Mouse (Mus musculus): Measurements from ENCODE around the gene Tspan9. TPM values are rescaled to one million over a fixed set of nuclear protein-coding genes. Genes with fewer than 3 reads are reported as not detected.

Tspan9 gene
- total RNA-seq, 2 experiments from 2014 or later: 34.7 to 39.3 TPM

DNA sequence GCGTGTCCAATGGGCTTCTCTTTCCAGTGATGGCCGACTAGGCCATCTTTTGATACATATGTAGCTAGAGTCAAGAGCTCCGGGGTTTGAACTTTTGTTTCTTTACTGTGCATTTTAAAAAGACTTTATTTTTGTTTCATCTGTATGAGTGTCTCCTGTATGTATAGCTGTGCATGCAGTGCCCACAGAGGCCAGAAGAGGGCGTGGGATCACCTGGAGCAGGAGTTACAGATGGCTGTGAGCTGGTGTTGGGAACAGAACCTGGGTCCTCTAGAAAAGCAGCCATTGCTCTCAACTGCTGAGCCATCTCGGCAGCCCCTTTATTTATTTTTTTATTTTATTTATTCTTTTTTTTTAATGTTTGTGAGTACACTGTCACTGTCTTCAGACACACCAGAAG lies 146.5 kb downstream of the Tspan9 start:
- intact Hi-C loops (cut with DNase I): no loop called here
- no peak for DNase-seq

DNA sequence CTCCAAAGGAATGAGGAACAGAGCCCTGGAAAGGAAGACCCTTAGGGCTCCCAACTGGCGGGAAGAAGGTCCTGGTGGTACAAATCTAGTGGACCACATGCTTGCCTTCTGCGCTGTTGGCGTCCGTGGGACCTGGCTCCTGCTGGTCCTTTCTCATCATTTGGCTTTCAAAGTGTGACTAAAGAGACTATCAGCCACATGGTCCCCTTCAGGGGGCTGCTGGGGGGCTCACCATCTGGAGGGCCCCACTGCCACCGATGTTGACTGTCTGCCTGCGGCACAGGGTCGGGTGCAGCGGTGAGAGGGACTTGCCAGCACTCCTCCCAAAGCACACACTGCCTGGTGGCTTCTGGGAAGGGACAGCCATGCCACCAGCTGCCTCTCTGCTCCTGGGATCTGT lies 150.4 kb downstream of the Tspan9 start:
- no peak for DNase-seq
- intact Hi-C loops (cut with DNase I): loop anchor here (5.0 kb wide), 1 partner anchor 34 kb away; no protein-coding TSS in a partner anchor

DNA sequence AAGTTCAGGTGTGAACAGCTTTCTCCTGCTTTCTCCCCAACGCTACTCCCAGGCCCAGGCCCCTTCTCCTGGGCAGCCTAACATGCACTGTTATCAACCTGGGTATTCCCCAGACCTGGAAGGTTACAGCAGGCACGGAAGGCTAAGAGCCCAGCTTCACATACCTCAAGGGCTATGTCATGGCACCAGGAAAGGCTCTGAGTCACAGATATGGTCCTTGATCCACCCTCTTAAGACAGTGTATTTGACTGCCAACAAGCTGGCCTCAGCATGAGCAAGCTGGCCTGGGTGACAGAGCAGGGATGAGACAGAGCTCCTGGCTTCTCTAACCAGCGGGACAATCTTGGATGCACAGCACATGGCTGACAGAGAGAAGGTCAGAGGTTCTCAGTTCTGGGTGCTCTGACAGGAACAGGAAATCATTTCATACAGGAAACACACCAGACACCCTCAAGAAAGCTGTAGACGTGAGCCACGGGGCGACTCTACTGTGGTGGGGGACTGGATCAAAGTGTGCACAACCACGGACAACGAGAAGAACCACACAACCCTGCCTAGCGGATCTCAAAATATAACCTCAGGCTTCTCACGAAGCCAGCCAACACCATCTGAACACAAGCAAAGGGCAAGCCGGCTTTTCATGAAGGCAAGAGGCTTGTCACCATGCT lies 151.8 kb downstream of the Tspan9 start:
- peak in 1 of 2 experiments; percentile 28 for DNase-seq
- intact Hi-C loops (cut with DNase I): loop anchor here (5.0 kb wide), 1 partner anchor 36 kb away; no protein-coding TSS in a partner anchor

DNA sequence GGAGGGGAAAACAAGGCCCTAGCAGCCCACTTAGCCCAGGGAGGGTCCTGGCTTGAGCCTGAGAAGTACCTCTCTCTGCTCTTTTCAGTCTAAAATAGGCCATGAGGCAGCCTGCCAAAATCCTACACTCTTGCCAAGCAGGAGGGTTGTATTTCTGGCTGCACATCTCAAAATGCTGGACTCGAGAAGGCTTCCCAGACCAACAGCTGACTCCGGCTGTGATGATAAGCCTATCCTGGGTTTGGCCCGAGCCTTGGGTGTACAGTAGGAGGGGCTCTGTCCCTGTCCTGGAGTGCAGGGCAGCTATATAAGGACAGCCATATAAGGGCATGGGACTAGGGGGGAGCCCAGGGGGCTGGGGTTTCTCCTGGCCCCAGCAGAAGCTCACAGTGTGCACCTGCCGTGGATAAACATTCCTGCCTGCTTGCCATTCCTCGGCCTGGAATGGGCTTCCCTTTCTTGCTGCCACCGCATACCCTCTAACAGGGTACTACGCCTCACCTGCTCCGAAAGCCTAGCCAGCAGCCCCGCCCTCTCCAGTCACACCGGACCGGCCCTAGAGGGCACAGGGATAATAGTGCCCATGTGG lies 153.7 kb downstream of the Tspan9 start:
- intact Hi-C loops (cut with DNase I): loop anchor here (5.0 kb wide), 1 partner anchor 38 kb away; no protein-coding TSS in a partner anchor
- DNase-seq: peak; percentile 78 to 80

DNA sequence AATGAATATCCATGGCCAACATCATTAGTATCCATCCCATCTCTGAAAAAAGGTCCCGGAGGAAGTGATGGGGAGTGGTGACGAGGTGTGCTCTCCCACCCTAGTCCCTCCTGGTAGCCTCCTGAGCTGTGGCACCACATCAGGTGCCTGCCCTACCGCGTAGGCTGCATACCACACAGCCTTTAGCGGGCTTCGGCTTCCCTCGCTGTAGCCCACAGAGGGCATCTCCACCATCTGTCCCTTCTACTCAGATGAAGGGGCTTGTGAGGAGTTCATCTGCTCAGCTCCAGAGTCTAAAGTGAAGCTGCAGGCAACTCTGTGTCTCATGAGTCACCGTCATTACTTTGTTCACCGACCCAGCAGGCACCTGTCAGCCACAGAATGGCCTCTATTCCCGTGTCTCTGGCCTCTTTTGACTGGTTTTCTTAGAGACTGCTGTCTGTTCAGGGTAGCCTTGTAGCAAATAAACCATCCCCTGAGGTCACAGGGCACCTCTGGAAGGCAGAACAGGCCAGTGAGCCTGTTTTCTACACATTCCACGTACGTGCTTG lies 154.4 kb downstream of the Tspan9 start:
- DNase-seq: no peak
- intact Hi-C loops (cut with DNase I): no loop called here

DNA sequence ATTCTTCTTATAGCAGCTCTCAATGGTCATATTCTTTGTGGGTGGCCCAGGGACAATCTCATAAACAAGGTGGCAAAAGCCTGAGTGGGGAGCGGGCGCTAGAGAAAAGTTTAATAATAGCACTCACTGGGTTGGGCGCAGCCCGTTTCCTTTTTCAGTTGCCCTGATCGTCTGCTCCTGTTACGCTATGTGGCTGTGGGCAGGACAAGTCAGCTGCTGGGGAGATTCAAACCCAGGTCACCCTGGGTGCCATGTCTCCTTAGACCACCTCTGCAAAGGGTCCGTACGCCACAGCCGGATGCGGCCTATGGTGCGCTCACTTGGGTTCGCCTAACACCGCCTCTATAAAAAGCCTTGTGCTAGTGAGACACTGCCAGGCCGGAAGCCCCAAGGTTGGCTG lies 156.0 kb downstream of the Tspan9 start:
- intact Hi-C loops (cut with DNase I): no loop called here
- DNase-seq: no peak

DNA sequence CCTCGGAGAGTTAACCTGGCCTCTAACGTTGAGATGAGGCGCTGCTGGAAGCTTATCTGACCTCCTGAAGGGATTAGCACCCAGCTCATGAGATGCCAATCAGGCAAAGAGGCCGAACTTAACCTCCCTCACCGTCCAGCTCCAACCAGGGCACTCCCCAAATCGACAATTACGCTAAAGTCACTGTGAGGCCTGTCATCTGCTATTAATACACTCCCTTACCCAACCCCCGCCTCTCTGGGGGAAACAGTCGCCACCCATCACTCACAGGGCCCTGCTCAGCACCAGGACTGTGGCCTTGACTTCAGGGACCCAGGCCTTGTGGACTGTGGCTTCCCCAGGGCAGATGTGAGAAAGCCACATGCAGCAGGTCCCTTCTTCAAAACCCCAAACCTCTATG lies 157.0 kb downstream of the Tspan9 start:
- no peak for DNase-seq
- intact Hi-C loops (cut with DNase I): no loop called here

DNA sequence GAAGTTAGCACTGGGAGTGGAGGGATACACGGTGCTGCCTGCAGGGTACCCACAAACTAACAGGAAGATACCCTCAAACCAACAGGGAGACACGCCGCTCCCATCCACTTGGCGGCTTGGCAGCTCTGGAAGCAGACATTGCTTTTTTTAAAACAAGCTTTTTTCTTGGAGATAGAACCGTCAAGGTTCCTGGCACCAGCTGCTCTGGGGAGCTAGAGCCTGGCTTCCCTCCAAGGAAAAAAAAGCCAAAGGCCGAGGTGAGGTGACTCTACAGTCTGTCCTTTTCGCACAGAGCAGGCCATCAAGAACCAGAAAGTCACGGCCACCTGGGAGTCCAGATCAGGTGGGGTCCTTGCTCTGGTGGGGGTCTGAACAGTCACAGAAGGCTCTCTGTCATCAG lies 162.2 kb downstream of the Tspan9 start:
- DNase-seq: no peak
- intact Hi-C loops (cut with DNase I): no loop called here

DNA sequence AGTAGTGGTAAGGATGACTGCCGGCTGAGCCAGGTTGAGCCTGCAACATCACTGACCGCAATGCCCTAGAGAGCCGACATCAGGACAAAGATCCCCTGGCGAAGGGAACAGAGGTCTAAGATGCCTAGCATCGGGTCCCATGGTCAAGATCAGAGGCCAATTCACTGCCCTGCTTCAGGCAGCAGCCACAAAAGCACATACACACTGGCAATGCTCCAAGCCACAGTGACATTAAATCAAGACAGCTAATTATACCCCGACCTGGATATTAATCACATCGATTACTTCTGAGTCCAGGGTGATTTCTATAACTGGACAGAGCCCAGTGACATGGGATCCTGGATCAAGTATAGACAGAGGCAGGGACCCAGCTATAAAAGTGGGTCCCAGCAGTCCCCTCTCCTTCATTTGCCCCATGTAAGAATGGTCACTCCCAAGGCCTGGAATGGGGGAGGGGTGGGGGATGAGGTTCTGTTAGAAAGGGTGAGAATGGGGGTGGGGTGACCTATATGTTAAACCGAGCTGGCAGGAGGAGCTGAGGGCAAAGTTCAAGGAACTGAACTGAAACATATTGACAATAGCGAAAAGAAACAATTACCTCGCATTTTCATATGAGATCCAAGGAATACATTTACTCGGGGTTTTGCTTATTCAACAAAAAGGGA lies 162.9 kb downstream of the Tspan9 start:
- intact Hi-C loops (cut with DNase I): no loop called here
- no peak for DNase-seq

DNA sequence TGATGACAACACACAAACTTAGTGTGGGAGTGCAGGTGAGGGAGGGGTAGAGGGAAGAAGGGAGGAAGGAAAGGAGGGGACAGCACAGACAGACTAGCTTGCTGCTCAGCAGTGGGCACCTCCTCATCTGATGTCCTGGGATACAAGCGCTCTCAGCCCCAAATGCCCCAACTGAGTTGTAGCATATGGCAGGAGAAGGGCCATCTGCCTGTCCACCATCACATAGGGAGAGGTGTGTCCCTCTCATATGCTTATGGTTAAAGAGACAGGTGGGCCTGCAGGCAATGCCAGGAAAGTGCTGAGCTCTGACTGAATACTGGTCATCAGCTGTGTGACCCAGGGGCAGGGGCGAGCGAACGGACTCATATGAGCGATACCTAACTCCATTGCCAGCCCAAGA lies 163.6 kb downstream of the Tspan9 start:
- no peak for DNase-seq
- intact Hi-C loops (cut with DNase I): loop anchor here (5.0 kb wide), 1 partner anchor 32 kb away; no protein-coding TSS in a partner anchor

DNA sequence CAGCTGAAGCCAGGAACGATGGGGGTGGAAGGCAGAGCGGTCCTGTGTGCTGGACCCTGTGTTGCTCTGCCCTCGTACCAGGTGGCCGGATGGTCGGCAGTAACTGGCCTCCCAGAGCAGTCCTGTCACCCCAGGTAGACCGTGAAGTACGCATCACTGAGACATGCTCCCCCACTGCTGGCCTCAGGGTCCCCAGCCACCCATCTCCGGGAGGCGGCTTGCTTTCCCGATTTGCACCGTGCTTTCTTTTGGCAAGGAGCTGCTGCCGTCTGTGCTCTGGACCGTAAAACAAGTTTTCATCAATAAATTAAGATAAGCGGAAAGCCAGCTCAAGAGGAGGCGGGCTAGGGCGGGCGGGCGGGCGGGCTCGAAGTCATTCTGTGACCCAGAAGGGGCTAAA lies 164.5 kb downstream of the Tspan9 start:
- intact Hi-C loops (cut with DNase I): loop anchor here (5.0 kb wide), 1 partner anchor 33 kb away; no protein-coding TSS in a partner anchor
- no peak for DNase-seq

DNA sequence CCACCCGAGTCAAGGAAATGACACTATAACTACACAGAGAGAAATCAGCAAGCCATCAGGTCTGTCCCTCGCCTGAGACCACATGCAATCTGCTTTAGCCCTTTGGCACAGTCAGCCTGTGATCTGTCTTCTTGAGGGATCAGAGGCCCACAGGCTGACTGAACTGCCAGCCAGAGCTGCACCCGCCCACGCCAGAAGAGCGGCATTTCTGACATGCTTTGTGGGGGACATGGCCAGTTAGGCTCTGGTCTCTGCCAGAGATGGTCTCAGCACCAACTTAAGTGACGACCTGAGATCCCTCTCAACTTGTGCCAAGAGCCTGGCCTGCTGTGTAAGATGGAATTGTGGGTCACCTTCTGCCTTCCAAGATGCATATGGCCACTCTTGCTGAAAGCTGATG lies 166.7 kb downstream of the Tspan9 start:
- DNase-seq: no peak
- intact Hi-C loops (cut with DNase I): loop anchor here (5.0 kb wide), 1 partner anchor 36 kb away; no protein-coding TSS in a partner anchor

DNA sequence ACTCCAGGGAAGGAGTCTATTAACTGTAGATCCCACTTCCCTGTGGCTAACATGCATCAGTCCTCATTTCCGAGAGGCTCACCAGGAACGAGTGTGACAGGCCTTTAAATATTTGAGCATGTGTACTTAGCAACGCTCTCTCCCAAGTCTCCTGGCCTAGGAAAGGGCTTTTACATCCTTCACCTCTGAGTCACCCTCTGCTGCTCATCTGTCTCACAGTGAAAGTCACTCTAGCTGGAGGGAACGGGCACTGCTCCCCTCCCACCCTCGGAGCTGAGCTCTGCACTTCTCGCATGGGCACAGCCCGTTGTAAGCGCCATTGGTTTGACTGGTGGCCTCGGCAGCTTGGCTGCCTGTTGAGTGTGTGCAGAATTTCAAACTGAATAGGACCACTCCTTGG lies 169.4 kb downstream of the Tspan9 start:
- no peak for DNase-seq
- intact Hi-C loops (cut with DNase I): loop anchor here (5.0 kb wide), 1 partner anchor 53 kb away; no protein-coding TSS in a partner anchor

DNA sequence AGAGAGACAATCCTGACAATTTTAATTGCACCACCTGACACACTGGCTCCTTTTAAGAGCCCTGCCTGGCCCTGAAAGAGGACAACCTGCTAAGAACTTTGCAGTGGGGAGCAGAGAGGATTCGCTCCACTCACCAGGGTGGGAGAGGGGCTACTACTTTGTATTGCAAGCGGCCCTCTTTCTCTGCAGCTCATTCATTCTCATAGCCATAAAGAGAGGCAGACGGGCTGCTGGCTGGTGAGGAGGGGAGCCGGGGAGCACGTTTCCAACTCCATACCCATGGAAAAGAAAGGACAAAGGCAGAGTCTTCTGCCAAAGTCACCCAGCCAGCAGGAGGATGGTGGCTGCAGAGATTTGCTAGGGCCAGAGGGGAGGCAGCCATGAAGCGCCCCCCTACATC lies 169.8 kb downstream of the Tspan9 start:
- no peak for DNase-seq
- intact Hi-C loops (cut with DNase I): loop anchor here (5.0 kb wide), 1 partner anchor 54 kb away; no protein-coding TSS in a partner anchor

DNA sequence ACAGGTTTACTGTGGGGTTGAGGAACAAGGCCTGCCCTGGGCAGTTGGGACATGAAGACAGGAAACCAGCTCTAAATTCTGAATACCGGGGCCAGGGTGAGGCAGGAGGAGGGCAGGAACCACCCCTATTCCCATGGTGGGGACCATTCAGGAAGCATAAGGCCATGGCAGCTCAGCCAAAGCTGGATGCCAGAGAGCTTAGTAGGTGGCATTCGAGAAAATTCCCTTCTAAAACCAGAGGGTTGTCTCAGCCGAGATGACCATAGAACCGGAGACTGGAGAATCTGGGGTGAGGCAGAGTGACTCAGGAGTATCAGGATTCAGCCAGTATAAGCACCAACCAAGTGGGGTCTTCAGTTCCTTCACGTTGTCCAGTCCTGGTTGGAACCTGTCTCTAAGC lies 171.5 kb downstream of the Tspan9 start:
- intact Hi-C loops (cut with DNase I): loop anchor here (2.0 to 5.0 kb wide), 2 partner anchors 55 to 119 kb away; no protein-coding TSS in a partner anchor
- no peak for DNase-seq

DNA sequence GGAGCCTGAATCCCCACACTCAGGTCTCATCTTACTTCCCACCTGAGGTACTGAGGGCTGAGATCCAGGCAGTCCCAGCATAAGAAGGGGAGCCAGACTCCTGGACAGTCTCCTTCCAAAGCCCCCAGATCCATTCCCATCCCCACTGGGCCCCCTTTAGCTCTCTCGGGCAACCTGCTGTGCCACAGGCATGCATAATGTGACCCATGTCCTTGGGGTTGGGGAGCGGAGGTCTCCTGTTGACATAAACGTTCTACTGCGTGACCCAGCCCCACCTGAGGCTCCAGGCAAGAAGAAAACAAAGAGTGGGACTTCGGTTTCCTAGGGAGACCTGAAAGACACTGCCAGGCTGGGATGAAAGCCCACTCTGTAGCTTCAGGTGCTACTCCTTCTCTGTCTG lies 172.5 kb downstream of the Tspan9 start:
- DNase-seq: no peak

DNA sequence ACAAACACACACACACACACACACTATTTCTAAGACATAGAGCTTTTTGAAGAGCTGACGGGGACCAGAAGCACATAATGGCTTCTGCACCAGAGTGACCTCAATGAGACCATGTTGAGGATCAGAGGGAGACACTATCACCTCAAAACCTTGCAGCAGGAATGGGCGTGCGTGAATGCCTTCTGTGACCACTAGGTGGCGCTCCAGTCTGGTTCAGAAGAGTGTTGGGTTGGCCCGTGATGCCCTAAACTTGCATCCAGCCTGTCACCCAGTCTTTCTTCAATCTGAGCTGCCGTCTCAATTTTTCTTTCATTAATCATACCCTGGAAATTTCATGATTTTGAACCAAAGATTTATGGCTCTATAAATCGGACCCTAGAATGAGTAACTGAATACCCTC lies 173.3 kb downstream of the Tspan9 start:
- DNase-seq: peak; percentile 63 to 76
- intact Hi-C loops (cut with DNase I): loop anchor here (2.0 to 5.0 kb wide), 2 partner anchors 57 to 121 kb away; no protein-coding TSS in a partner anchor

More for the DNA sequence above, 172.5 kb downstream of the Tspan9 start:
- intact Hi-C loops (cut with DNase I): loop anchor here (2.0 to 5.0 kb wide), 2 partner anchors 56 to 120 kb away; no protein-coding TSS in a partner anchor

DNA sequence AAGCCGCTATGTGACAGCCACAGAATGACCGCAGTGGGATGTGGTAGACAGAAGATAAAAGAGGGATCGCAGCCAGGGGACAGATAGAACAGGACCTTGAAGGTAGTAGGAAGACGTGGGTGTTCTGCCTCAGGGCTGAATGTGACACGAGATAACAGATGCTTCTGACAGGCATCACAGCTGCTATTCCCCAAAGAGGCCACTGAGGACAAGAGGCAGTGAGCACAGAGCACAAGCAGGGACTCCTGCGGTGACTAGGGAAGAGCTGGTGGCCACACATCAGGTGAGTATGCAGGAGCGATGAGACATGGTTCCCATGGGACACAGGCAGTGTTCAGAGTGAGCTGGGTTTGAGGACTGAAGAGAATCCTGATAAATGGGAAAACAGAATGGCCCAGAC lies 173.7 kb downstream of the Tspan9 start:
- intact Hi-C loops (cut with DNase I): loop anchor here (1.0 to 5.0 kb wide), 3 partner anchors 58 to 177 kb away; no protein-coding TSS in a partner anchor
- DNase-seq: no peak

DNA sequence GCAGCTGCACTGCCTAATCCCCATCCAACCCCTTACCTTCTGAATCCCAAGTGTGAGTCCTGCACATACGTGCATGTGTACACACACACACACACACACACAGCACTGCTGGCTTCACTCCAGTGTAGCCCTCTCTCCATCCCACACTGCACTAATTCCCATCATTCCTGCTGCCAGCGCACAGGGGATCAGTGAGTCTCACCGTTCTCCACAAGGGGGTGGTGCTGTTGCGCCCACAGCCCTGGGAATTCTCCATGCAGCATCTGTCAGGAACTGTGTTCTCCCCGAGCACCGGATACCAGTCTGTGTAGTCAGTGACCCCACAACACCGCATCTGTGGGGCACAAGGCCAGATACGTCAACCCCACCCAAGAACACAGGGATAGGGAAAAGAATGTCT lies 177.9 kb downstream of the Tspan9 start:
- intact Hi-C loops (cut with DNase I): no loop called here
- DNase-seq: no peak

DNA sequence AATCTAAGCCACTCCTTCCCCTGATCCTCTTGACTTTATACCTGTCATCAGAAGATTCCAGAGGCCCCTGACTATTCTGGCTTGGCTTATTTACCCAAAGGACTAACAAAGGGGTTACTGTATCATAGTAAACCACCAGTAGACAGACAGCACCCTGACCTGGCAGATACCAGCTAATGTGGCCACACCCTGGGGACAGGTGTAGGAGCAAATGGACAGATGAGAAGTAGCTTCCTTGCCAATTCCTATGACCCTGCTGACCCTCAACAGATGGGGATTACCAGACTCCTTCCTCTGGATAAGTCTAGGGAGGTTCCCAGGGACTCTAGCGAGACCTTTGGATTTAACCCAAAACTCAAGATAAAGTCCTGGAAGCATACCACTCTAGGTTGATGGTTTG lies 183.2 kb downstream of the Tspan9 start:
- intact Hi-C loops (cut with DNase I): no loop called here
- DNase-seq: no peak

DNA sequence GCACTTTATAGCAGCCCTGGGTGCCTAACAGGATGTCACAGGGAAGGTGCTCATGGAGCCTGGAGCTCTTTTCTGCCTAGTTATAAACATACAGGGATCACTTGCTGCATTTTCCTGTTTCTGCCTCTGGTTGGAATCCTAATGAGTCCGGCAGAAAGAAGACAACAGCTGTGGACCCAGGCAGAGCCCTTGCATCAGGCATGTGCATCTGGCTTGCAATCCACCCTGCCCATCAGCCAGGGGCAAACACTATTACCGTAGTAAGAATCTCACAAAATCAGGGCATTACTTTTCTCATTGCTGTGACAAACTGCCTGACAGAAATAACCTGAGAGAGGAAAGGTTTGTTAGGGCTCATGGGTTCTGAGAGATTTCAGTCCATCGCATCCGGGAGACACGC lies 187.2 kb downstream of the Tspan9 start:
- no peak for DNase-seq
- intact Hi-C loops (cut with DNase I): no loop called here

Measured in gastrocnemius, postnatal 36 days (tissue).